Mouse (Mus musculus) heart, embryonic 12.5 days (tissue): ENCODE data around the gene Cd247. TPM values are rescaled to one million over a fixed set of nuclear protein-coding genes. Genes with fewer than 3 reads are reported as not detected.

Experiments
- ATAC-seq: fragments of 200-750 bp; cut with Nextera tagmentation; 2 replicates; pipeline ENCODE4 v1.8.0; 2017; ENCODE audit warnings: moderate TSS enrichment, moderate library complexity; ENCODE audit not compliant: insufficient number of reproducible peaks, low FRiP score
- H3K27ac ChIP-seq: fragments of 300-500 bp; sonication (generic); 2 replicates; pipeline ENCODE4 v1.5.1; 2016; ENCODE audit warnings: mild to moderate bottlenecking, moderate library complexity; ENCODE audit not compliant: poor library complexity, severe bottlenecking
- H3K27me3 ChIP-seq: fragments of 300-500 bp; sonication (generic); replicated peaks from 2 replicates; pipeline ENCODE4 v1.6.1; 2016; ENCODE audit warnings: mild to moderate bottlenecking, moderate library complexity
- H3K36me3 ChIP-seq: fragments of 300-500 bp; sonication (generic); 2 replicates; pipeline ENCODE4 v1.6.1; 2016; ENCODE audit warnings: mild to moderate bottlenecking, moderate library complexity
- H3K4me1 ChIP-seq: fragments of 300-500 bp; sonication (generic); replicated peaks from 2 replicates; pipeline ENCODE4 v1.6.1; 2016; ENCODE audit warnings: mild to moderate bottlenecking
- H3K4me2 ChIP-seq: fragments of 300-500 bp; sonication (generic); 2 replicates; pipeline ENCODE4 v1.6.1; 2016; ENCODE audit warnings: mild to moderate bottlenecking, moderate library complexity
- H3K4me3 ChIP-seq: fragments of 300-500 bp; sonication (generic); 2 replicates; pipeline ENCODE4 v1.5.1; 2016; ENCODE audit warnings: mild to moderate bottlenecking
- H3K9ac ChIP-seq: fragments of 300-500 bp; sonication (generic); 2 replicates; pipeline ENCODE4 v1.6.1; 2016; ENCODE audit warnings: mild to moderate bottlenecking, moderate library complexity
- H3K9me3 ChIP-seq: fragments of 300-500 bp; sonication (generic); replicated peaks from 2 replicates; pipeline ENCODE4 v1.6.1; 2016; ENCODE audit warnings: mild to moderate bottlenecking, moderate library complexity
- WGBS: fragments of 180-500 bp; shearing (Covaris S2); methylation state at CpG from one replicate; pipeline ENCODE4 v1.1.7; 2016; 5-methylcytosine and 5-hydroxymethylcytosine counted together
- polyA plus RNA-seq: library from polyadenylated mRNA; unstranded; fragments of >200 nt; fragmentation: Nextera tagmentation; extraction: Ambion mirVana; gene quantifications from 2 replicates; pipeline ENCODE4 v1.2.1, GENCODE M21; 2016

The Cd247 gene
- polyA plus RNA-seq, 1 experiment from 2014 or later = 0.38 TPM

DNA sequence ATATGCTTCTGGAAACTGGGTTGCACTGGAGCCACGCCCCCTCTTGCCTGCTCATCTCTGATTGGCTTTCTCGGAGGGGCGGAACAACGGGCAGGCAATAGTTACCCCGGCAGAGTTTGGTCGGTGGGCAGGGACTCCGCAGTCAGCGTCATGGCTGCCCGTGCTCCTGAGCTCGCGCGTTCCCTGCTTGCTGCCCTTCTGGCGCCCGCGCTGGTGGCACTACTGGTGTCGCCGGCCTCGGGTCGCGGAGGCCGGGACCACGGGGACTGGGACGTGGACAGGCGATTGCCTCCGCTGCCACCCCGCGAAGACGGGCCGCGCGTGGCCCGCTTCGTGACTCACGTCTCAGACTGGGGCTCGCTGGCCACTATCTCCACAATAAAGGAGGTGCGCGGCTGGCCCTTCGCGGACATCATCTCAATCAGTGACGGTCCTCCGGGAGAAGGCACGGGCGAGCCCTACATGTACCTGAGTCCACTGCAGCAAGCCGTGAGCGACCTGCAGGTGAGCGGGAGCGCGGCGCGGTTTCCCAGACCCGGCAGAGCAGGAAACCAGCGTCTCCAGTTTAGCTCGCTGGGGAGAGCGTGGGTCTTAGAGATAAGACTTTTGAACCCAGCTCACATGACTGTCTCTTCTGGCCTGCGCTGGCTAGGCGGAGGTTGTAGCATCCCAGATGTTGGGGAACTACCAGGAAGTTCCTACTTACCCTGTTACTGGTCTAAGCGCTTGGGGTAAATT is 24.7 kb upstream of the Cd247 start, which contains the start of gene Creg1:
Gene Creg1, plus strand, starts transcription at position 112 of the 738 bp plus-strand sequence.
- Histone ChIP-seq H3K4me2 (peak within 1 kb of the TSS; percentile 84), H3K4me1 (peaks cover 25% of the 10 kb centered on the region), H3K27me3 (peaks cover 4% of the 10 kb centered on the region; the same call in 1 of the 2 replicates), H3K36me3 (no peaks in the 10 kb centered on the region), H3K9ac (peak within 1 kb of the TSS; percentile 75), H3K27ac (peak within 1 kb of the TSS; percentile 52), H3K4me3 (peak within 1 kb of the TSS; percentile 64), H3K9me3 (no peaks in the 10 kb centered on the region)
- under 1% methylated on average over 57 of the region's 57 CpGs for WGBS
- peak; percentile 97 for ATAC-seq

DNA sequence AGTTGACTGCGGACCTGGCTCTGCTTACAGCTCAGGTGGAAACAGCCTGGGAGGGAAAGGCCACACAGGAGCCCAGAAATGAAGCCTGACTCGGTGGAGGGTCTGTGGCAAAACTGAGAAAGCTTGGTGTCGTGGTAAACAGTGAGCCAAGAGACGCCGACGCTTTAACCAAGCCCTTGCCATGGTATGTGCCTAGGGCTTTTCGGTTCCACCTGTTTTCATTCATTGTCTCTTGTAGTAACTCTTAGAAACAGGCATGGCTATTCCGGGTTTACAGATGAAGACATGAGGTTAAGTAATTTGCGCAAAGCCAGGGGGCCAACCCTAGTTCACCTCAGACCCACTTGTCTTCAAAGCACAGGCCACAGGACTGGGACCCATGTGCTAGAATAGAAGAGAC is 23.9 kb upstream of the Cd247 start:
- peak overlapping the region; percentile 52 for H3K27ac ChIP-seq
- H3K9me3 ChIP-seq = no peaks in the 10 kb centered on the region
- ATAC-seq = no peak
- peaks cover 25% of the 10 kb centered on the region for H3K4me1 ChIP-seq
- peak overlapping the region; percentile 64 for H3K4me3 ChIP-seq
- WGBS = 48% methylated on average over 9 of the region's 9 CpGs
- peaks cover 4% of the 10 kb centered on the region; the same call in 1 of the 2 replicates for H3K27me3 ChIP-seq
- H3K36me3 ChIP-seq = no peaks in the 10 kb centered on the region
- H3K9ac ChIP-seq = peak overlapping the region; percentile 75
- H3K4me2 ChIP-seq = peak overlapping the region; percentile 84

GRCm38 (mm10) chr1:165765041-165765440 is 23.4 kb upstream of the Cd247 start:
- Histone ChIP-seq H3K27ac (no peak overlapping the region; the same call in 1 of the 2 replicates), H3K4me1 (peaks cover 26% of the 10 kb centered on the region), H3K4me2 (peak overlapping the region; percentile 84), H3K4me3 (peak overlapping the region; percentile 64), H3K9me3 (no peaks in the 10 kb centered on the region), H3K36me3 (peaks cover 1% of the 10 kb centered on the region; the same call in 1 of the 2 replicates), H3K27me3 (peaks cover 4% of the 10 kb centered on the region; the same call in 1 of the 2 replicates), H3K9ac (peak overlapping the region; percentile 75; the same call in 1 of the 2 replicates)
- 82% methylated on average over 11 of the region's 11 CpGs for WGBS
- ATAC-seq = no peak

- H3K27ac ChIP-seq = peak overlapping the region; percentile 26; the same call in 1 of the 2 replicates
- H3K27me3 ChIP-seq = peaks cover 4% of the 10 kb centered on the region; the same call in 1 of the 2 replicates
- H3K9ac ChIP-seq = 0 out of 2 replicates have a peak overlapping the region, but pooled peaks have one; percentile 5
- peak overlapping the region; percentile 84 for H3K4me2 ChIP-seq
- WGBS = 80% methylated on average over 17 of the region's 17 CpGs
- no peaks in the 10 kb centered on the region for H3K9me3 ChIP-seq
- peaks cover 8% of the 10 kb centered on the region; the same call in 1 of the 2 replicates for H3K36me3 ChIP-seq
- H3K4me3 ChIP-seq = peak overlapping the region; percentile 64
- no peak for ATAC-seq
- H3K4me1 ChIP-seq = peaks cover 28% of the 10 kb centered on the region
These were observed 22.7 kb upstream of the Cd247 start for GRCm38 (mm10) chr1:165765651-165766294.

GRCm38 (mm10) chr1:165766295-165766890 is 22.1 kb upstream of the Cd247 start:
- Histone ChIP-seq H3K4me3 (peak overlapping the region; percentile 64), H3K9ac (no peak overlapping the region), H3K27me3 (peaks cover 4% of the 10 kb centered on the region; the same call in 1 of the 2 replicates), H3K9me3 (no peaks in the 10 kb centered on the region), H3K27ac (peak overlapping the region; percentile 26; the same call in 1 of the 2 replicates), H3K4me1 (peaks cover 32% of the 10 kb centered on the region), H3K4me2 (peak overlapping the region; percentile 84; the same call in 1 of the 2 replicates), H3K36me3 (peaks cover 11% of the 10 kb centered on the region; the same call in 1 of the 2 replicates)
- ATAC-seq = 0 out of 2 replicates have a peak, but pooled peaks have one; percentile 21
- 64% methylated on average over 7 of the region's 7 CpGs for WGBS

DNA sequence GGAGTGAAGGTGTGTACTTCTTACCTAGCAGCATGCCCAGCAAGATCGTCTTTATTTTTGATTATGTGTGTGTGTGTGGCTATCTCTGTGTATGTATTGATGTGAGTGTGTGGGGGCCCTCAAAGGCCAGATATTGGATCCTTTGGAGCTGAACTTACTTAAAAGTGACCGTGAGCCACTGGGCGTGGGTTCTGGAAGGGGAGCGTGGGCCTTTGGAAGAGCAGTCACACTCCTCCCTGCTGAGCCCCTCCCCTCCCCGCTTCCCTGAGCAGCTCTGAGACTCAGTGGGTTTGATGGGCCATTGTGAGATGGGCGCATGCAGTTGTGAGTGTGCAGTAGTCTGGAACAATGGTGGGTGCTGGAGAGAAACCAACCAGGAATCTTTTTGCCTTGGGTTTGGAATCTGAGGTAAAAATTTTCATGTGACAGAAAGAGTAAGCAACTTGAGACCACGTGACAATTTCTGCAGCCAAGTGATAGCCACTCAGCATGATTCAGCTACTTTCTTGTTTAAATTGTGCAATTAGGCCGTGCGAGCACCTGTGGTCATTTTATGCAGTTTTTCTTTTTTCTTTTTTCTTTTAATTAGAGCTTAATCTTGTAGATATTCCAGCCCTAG is 19.5 kb upstream of the Cd247 start:
- Histone ChIP-seq H3K4me2 (peak overlapping the region; percentile 18; the same call in 1 of the 2 replicates), H3K9me3 (no peaks in the 10 kb centered on the region), H3K9ac (no peak overlapping the region), H3K27me3 (peaks cover 4% of the 10 kb centered on the region; the same call in 1 of the 2 replicates), H3K36me3 (peaks cover 12% of the 10 kb centered on the region), H3K4me1 (peaks cover 45% of the 10 kb centered on the region), H3K27ac (peak overlapping the region; percentile 43), H3K4me3 (no peak overlapping the region)
- 75% methylated on average over 9 of the region's 9 CpGs for WGBS
- ATAC-seq = peak; percentile 43

- H3K27me3 ChIP-seq = peaks cover 4% of the 10 kb centered on the region; the same call in 1 of the 2 replicates
- peak overlapping the region; percentile 55 for H3K4me2 ChIP-seq
- H3K9ac ChIP-seq = no peak overlapping the region
- WGBS = 67% methylated on average over 10 of the region's 10 CpGs
- no peaks in the 10 kb centered on the region for H3K9me3 ChIP-seq
- peaks cover 19% of the 10 kb centered on the region for H3K36me3 ChIP-seq
- no peak for ATAC-seq
- H3K27ac ChIP-seq = peak overlapping the region; percentile 31; the same call in 1 of the 2 replicates
- peaks cover 33% of the 10 kb centered on the region for H3K4me1 ChIP-seq
- H3K4me3 ChIP-seq = no peak overlapping the region
These were observed 18.2 kb upstream of the Cd247 start for GRCm38 (mm10) chr1:165770181-165770759.

- peaks cover 4% of the 10 kb centered on the region; the same call in 1 of the 2 replicates for H3K27me3 ChIP-seq
- WGBS = under 1% methylated on average over 12 of the region's 12 CpGs
These were observed 17.0 kb upstream of the Cd247 start for GRCm38 (mm10) chr1:165771491-165771897.

GRCm38 (mm10) chr1:165771998-165772397 is 16.5 kb upstream of the Cd247 start:
- no peak overlapping the region for H3K4me3 ChIP-seq
- H3K9ac ChIP-seq = no peak overlapping the region
- peaks cover 25% of the 10 kb centered on the region for H3K4me1 ChIP-seq
- no peaks in the 10 kb centered on the region for H3K9me3 ChIP-seq
- 41% methylated on average over 9 of the region's 9 CpGs for WGBS
- H3K27ac ChIP-seq = no peak overlapping the region
- ATAC-seq = no peak
- peaks cover 4% of the 10 kb centered on the region; the same call in 1 of the 2 replicates for H3K27me3 ChIP-seq
- peaks cover 19% of the 10 kb centered on the region for H3K36me3 ChIP-seq
- peak overlapping the region; percentile 55 for H3K4me2 ChIP-seq

More at GRCm38 (mm10) chr1:165771491-165771897, 17.0 kb upstream of the Cd247 start:
- Histone ChIP-seq H3K4me3 (0 out of 2 replicates have a peak overlapping the region, but pooled peaks have one; percentile 13), H3K36me3 (peaks cover 19% of the 10 kb centered on the region), H3K9ac (no peak overlapping the region), H3K9me3 (no peaks in the 10 kb centered on the region), H3K4me2 (peak overlapping the region; percentile 55), H3K27ac (no peak overlapping the region; the same call in 1 of the 2 replicates), H3K4me1 (peaks cover 25% of the 10 kb centered on the region)
- ATAC-seq = peak; percentile 79
